Mouse (Mus musculus) embryonic facial prominence, embryonic 11.5 days (tissue): ENCODE data around the gene B4galnt4. TPM values are rescaled to one million over a fixed set of nuclear protein-coding genes. Genes with fewer than 3 reads are reported as not detected.

Experiments
- polyA plus RNA-seq: library from polyadenylated mRNA; unstranded; fragments of >200 nt; fragmentation: Nextera tagmentation; extraction: Ambion mirVana; gene quantifications from 2 replicates; pipeline ENCODE4 v1.2.1, GENCODE M21; 2014

B4galnt4 gene
- polyA plus RNA-seq, 1 experiment from 2014 or later: 15.8 TPM

Other genes starting within 250 kb of the B4galnt4 start
- gene Zfp941, start 238.9 kb upstream of the B4galnt4 start, polyA plus RNA-seq: 3.5 and 3.6 TPM in 2 replicates
- 1.1 and 1.3 TPM in 2 replicates for gene Urah, start 226.1 kb upstream of the B4galnt4 start, polyA plus RNA-seq
- gene Scgb1c1, start 215.6 kb upstream of the B4galnt4 start, polyA plus RNA-seq: not detected in 2 replicates
- not detected in 2 replicates for gene Odf3, start 213.3 kb upstream of the B4galnt4 start, polyA plus RNA-seq
- not detected in 2 replicates for gene Gm45785, start 204.8 kb upstream of the B4galnt4 start, polyA plus RNA-seq
- gene Ric8a, start 204.1 kb upstream of the B4galnt4 start, polyA plus RNA-seq: 56.7 and 58.3 TPM in 2 replicates
- 22.9 and 31.8 TPM in 2 replicates for gene Bet1l, start 203.5 kb upstream of the B4galnt4 start, polyA plus RNA-seq
- 185 and 195 TPM in 2 replicates for gene Psmd13, start 179.1 kb upstream of the B4galnt4 start, polyA plus RNA-seq
- gene Sirt3, start 178.8 kb upstream of the B4galnt4 start, polyA plus RNA-seq: 17.1 and 19.3 TPM in 2 replicates
- gene Cox8b, start 160.7 kb upstream of the B4galnt4 start, polyA plus RNA-seq: not detected in 2 replicates
- gene Nlrp6, start 140.2 kb upstream of the B4galnt4 start, polyA plus RNA-seq: 0.07 TPM in 1 of 2 replicates, not detected in the other
- 12.4 and 14.3 TPM in 2 replicates for gene Pgghg, start 119.7 kb upstream of the B4galnt4 start, polyA plus RNA-seq
- 0.38 and 0.78 TPM in 2 replicates for gene Ifitm5, start 110.8 kb upstream of the B4galnt4 start, polyA plus RNA-seq
- not detected in 2 replicates for gene Gm45717, start 105.2 kb upstream of the B4galnt4 start, polyA plus RNA-seq
- 595 and 632 TPM in 2 replicates for gene Ifitm2, start 105.1 kb upstream of the B4galnt4 start, polyA plus RNA-seq
- gene Ifitm1, start 93.9 kb upstream of the B4galnt4 start, polyA plus RNA-seq: 19.9 and 20.1 TPM in 2 replicates
- gene Ifitm3, start 50.3 kb upstream of the B4galnt4 start, polyA plus RNA-seq: 29.8 and 36.5 TPM in 2 replicates
- gene Ifitm6, start 43.2 kb upstream of the B4galnt4 start, polyA plus RNA-seq: not detected in 2 replicates
- not detected in 2 replicates for gene Gm17387, start 32.0 kb upstream of the B4galnt4 start, polyA plus RNA-seq
- 3.1 and 3.5 TPM in 2 replicates for gene Pkp3, start 17.1 kb downstream of the B4galnt4 start, polyA plus RNA-seq
- 1.6 and 1.8 TPM in 2 replicates for gene Sigirr, start 39.5 kb downstream of the B4galnt4 start, polyA plus RNA-seq
- 1.2 and 1.3 TPM in 2 replicates for gene Ano9, start 56.7 kb downstream of the B4galnt4 start, polyA plus RNA-seq
- 67.3 and 69.6 TPM in 2 replicates for gene Ptdss2, start 61.3 kb downstream of the B4galnt4 start, polyA plus RNA-seq
- gene Rnh1, start 111.8 kb downstream of the B4galnt4 start, polyA plus RNA-seq: 82.0 and 93.5 TPM in 2 replicates
- gene Hras, start 132.9 kb downstream of the B4galnt4 start, polyA plus RNA-seq: 91.4 and 91.7 TPM in 2 replicates
- gene Lrrc56, start 133.1 kb downstream of the B4galnt4 start, polyA plus RNA-seq: 8.2 and 8.7 TPM in 2 replicates
- gene Lmntd2, start 153.0 kb downstream of the B4galnt4 start, polyA plus RNA-seq: 2.5 and 2.6 TPM in 2 replicates
- 33.0 and 34.5 TPM in 2 replicates for gene Rassf7, start 154.8 kb downstream of the B4galnt4 start, polyA plus RNA-seq
- 63.4 and 76.7 TPM in 2 replicates for gene Phrf1, start 167.7 kb downstream of the B4galnt4 start, polyA plus RNA-seq
- 0.46 and 0.66 TPM in 2 replicates for gene Irf7, start 205.4 kb downstream of the B4galnt4 start, polyA plus RNA-seq
- gene Cdhr5, start 215.7 kb downstream of the B4galnt4 start, polyA plus RNA-seq: not detected in 2 replicates
- gene Sct, start 218.0 kb downstream of the B4galnt4 start, polyA plus RNA-seq: 4.5 and 6.7 TPM in 2 replicates
- gene Drd4, start 230.9 kb downstream of the B4galnt4 start, polyA plus RNA-seq: 0.62 and 0.89 TPM in 2 replicates